Mouse (Mus musculus) neutrophil, adult 59 days (primary cell): ENCODE data around the gene Pnpla3. TPM values are rescaled to one million over a fixed set of nuclear protein-coding genes. Genes with fewer than 3 reads are reported as not detected.

Experiments
- total RNA-seq, 2 experiments: library from RNA; stranded (reverse); gene quantifications; 1 replicate in 1 of 2; 2 replicates in 1 of 2; pipeline ENCODE4 v1.2.4; 2023

Gene Pnpla3
- total RNA-seq, result not detected

GRCm38 (mm10) chr15:84167600-84167999, at the start of gene Pnpla3:
Gene Pnpla3 (plus strand): TSS chr15:84167837.

GRCm38 (mm10) chr15:84123075-84123474, 44.6 kb upstream of the Pnpla3 start, which contains the start of gene Pnpla5:
Gene Pnpla5 (minus strand): TSS chr15:84123175.

GRCm38 (mm10) chr15:84192058-84192791, 24.6 kb downstream of the Pnpla3 start, which contains the start of gene Samm50:
Gene Samm50 (plus strand): TSS chr15:84192241.

GRCm38 (mm10) chr15:84231721-84232561, 64.3 kb downstream of the Pnpla3 start, which contains the start of gene Parvb:
Gene Parvb (plus strand): TSS chr15:84232043.

Other genes starting within 250 kb of the Pnpla3 start
- gene Efcab6, start 102.5 kb upstream of the Pnpla3 start, total RNA-seq, result not detected
- gene Sult4a1, start 62.1 kb upstream of the Pnpla3 start, total RNA-seq, result not detected
- not detected for gene Pnpla5, start 44.7 kb upstream of the Pnpla3 start, total RNA-seq
- 10 to 100 TPM; 38.5 to 40.2 TPM for gene Samm50, start 24.4 kb downstream of the Pnpla3 start, total RNA-seq
- gene Parvb, start 64.2 kb downstream of the Pnpla3 start, total RNA-seq, result 10 to 100 TPM; 24.2 to 25.7 TPM
- 100 to 1,000 TPM; 173 to 182 TPM for gene Parvg, start 156.2 kb downstream of the Pnpla3 start, total RNA-seq